Mouse (Mus musculus) adrenal gland, postnatal 25 days (tissue): ENCODE results near the gene Med29. TPM values are rescaled to one million over a fixed set of nuclear protein-coding genes. Genes with fewer than 3 reads are reported as not detected.

ENCODE experiments used
- DNase-seq: peaks from one replicate; pipeline ENCODE4 v3.0.0; 2021; ENCODE audit warnings: mixed read lengths
- long read RNA-seq: library from polyadenylated mRNA; stranded (forward); transcript quantifications from one replicate; pipeline ENCODE4 v2.0.0, GENCODE M21; 2021
- total RNA-seq: library from RNA; stranded (reverse); gene quantifications from 2 replicates; pipeline ENCODE4 v1.2.3, GENCODE M21; 2021

The Med29 gene
- total RNA-seq: 31.3 and 34.4 TPM in 2 replicates
- long read RNA-seq, transcript Med29-201 (4 exons, 1,281 nt): major isoform, 27 of 36 reads
- long read RNA-seq, partial matches to known transcripts: 1 of 36 reads
- long read RNA-seq, other reads (novel, unspliced or antisense): 8 of 36 reads

GRCm38 (mm10) chr7:28392429-28393271 is at the start of gene Med29, which contains the start of gene Paf1:
Gene Med29, minus strand, starts transcription at chr7:28392708.
Gene Paf1, plus strand, starts transcription at chr7:28392951.
- DNase-seq: peak; percentile 91

GRCm38 (mm10) chr7:28441776-28442485 is 49.4 kb upstream of the Med29 start:
- no peak for DNase-seq

DNA sequence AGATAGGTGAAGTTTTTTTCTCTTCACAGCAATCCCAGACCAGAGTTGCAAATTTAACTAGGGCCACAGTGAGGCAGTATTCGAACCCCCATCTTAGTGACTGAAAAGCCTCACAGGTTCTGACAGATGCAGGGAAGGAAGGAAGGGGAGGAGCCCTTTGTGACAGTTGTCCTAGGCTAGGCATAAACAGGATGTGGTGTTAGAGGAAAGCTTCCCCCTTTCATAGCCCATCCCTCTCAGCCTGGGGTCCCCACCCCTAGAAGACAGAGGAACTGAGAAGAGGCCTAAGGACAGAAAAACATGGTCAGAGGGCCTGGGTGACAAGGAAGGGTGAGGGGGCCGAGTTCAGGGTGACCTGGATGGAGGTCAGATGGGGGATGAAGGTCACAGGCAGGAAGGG is 48.2 kb upstream of the Med29 start:
- no peak for DNase-seq

DNA sequence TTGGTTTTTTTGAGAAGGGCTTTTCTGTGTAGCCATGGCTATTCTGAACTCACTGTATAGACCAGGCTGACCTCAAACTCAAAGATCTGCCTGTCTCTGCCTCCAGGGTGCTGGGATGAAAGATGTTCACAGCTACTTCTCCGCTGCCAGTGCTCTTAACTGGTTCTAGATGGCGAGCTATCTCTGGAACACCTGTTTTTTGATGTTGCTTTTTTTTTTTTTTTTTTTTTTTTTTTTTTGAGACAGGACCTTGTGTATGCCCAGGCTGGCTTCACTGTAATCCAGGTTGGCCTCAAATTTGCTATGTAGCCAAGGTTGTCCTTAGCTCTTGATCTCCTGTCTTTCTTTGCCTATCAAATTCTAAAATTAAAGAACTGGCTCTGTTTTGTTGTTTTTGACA is 46.3 kb upstream of the Med29 start:
- no peak for DNase-seq

DNA sequence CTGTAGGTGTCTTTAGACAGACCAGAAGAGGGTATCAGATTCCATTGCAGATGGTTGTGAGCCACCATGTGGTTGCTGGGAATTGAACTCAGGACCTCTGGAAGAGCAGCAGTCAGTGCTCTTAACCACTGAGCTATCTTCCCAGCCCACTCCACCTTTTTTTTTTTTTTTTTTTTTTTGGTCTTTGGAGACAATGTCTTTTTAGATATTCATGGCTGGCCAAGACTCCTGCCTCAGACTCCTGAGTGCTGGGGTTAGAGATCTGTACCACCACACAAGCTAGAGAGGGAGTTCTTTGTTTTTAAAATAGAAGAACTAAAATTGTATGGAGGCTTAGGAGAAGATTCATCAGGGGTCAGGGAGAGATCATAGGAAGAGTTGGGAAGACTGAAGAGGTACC is 45.5 kb upstream of the Med29 start:
- no peak for DNase-seq

GRCm38 (mm10) chr7:28436932-28437570 is 44.5 kb upstream of the Med29 start, which contains the start of gene Gmfg:
Gene Gmfg, plus strand, starts transcription at chr7:28437447.
- DNase-seq: peak; percentile 63

GRCm38 (mm10) chr7:28436271-28436904 is 43.9 kb upstream of the Med29 start:
- peak; percentile 100 for DNase-seq

GRCm38 (mm10) chr7:28435660-28436259 is 43.3 kb upstream of the Med29 start:
- no peak for DNase-seq

- DNase-seq: no peak
Measured at GRCm38 (mm10) chr7:28432252-28432651, 39.7 kb upstream of the Med29 start.

- no peak for DNase-seq
Measured at GRCm38 (mm10) chr7:28430512-28430911, 38.0 kb upstream of the Med29 start.

- DNase-seq: no peak
Measured at GRCm38 (mm10) chr7:28427738-28428137, 35.2 kb upstream of the Med29 start.

DNA sequence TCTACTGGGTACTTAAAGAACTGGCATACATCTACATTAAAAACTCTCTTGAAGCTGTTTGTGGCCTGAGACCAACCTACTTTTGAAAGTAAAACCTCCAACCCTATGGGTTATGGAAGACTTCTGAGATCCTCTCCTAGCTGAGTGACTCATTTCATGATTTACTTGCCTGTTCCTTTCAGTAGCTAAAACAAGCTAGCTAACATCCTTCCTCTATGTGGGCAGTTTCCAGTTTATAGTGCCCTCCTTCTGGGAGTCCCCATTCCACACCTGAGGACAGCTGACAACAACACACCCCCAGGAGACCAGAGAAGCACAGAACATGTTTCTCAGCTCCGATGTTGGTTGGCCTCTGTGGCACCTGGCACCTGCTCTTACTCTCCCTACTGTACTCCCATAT is 30.5 kb upstream of the Med29 start:
- DNase-seq: no peak

DNA sequence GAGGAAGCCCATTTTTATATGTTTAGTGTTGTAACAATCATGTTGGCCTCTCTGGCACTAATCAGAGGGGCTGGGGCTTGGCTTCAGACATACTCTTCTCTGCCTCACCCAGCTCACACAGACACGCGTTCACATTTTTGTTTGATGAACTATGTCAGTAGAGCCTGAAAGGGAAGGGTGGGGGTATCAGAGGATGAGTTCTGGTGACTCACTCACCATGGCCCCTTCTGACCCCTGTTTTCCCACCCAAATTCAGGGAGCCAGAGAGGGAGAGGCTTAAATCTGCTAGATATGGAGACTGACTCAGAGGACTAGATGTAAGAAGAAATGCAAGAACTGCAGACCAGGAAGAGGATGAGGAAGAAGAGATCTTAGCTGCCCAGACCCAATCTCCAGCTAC is 26.9 kb upstream of the Med29 start:
- DNase-seq: no peak

GRCm38 (mm10) chr7:28418096-28418670 is 25.7 kb upstream of the Med29 start:
- no peak for DNase-seq

- no peak for DNase-seq
Measured at GRCm38 (mm10) chr7:28417368-28417767, 24.9 kb upstream of the Med29 start.

DNA sequence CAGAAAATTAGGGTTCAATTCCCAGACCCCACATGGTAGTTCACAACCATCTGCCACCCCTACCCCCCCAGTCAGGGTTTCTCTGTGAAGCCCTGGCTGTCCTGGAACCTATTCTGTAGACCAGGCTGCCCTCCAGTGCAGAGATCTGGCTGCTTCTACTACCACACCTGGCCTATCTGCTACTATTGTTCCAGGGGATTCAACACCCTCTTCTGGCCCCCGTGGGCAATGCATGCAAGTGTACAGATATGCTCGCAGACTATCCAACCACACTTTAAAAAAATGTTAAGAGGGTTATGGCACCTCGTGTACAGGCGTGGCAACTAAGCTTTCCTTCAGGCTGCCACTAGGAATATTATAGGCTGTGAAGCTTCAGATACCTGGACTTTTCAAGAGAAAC is 20.3 kb upstream of the Med29 start:
- DNase-seq: no peak

DNA sequence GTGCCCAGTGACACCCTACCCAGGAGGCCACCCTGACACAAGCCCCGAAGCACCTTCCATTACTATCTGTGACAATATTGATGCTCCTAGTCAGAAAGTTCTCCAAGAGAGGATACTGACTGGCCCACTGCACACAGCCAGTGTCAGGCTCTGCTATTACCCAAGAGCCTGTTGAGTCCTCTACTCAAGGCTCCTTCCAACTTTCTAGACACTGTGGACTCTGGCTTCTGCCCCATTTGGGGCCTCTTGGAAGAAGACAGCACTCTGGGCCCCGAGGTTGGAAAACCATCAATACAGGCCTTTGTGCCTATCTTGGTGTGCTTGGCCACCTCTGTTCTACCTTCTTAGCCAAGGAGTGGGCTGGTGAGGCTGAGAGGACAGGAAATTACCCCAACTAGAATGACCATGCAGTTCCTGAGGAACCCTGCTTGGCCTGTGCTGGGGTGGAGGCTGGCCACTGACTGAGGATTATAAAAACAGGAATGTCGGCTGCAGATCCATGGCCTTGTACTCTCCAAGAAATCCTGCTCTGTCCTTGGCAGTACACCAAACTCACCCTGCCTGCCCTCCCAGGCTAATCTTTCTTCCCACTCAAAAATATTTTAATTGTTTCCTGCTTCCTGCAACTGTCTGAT is 18.4 kb upstream of the Med29 start:
- peak; percentile 64 for DNase-seq

- DNase-seq: no peak
Measured at GRCm38 (mm10) chr7:28401942-28402341, 9.4 kb upstream of the Med29 start.

DNA sequence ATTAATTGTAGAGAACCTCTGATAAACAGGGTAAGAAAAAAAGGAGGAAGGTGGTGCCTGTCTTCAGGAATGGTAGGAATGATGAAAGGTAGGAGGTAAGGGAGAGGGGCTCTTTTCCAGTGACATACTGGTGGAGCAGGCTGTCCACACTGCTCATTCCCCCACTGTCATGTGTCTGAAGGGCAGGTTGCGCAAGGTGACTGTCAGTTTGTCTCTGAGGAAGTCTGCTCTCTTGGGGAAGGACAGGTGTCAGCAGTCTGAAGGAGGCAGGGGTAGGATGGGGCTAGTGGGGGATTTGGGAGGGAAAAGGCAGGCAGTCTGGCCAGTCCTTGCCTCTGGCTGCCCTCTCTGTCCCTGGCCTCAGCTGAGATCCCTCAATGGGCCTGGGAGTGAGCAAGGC is 8.5 kb upstream of the Med29 start:
- DNase-seq: no peak

DNA sequence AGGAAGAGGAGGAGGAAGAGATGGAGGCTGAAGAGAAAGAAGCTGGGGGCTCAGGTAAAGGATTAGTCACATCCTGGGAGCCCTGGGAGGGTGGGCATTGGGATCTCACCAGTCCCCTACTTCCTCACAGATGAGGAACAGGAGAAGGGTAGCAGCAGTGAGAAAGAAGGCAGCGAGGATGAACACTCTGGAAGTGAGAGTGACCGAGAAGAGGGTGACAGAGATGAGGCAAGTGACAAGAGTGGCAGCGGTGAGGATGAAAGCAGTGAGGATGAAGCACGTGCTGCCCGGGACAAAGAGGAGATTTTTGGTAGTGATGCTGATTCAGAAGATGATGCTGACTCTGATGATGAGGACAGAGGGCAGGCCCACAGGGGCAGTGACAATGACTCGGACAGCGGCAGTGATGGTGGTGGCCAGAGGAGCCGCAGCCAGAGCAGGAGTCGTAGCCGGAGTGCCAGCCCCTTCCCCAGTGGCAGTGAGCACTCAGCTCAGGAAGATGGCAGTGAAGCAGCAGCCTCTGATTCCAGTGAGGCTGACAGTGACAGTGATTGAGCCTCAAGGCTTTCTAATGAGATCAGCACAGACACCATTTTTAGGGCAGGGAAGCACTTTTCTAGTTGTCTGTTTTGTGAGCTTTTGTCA is 6.3 kb upstream of the Med29 start:
- DNase-seq: no peak
